In the genomic region with DNA sequence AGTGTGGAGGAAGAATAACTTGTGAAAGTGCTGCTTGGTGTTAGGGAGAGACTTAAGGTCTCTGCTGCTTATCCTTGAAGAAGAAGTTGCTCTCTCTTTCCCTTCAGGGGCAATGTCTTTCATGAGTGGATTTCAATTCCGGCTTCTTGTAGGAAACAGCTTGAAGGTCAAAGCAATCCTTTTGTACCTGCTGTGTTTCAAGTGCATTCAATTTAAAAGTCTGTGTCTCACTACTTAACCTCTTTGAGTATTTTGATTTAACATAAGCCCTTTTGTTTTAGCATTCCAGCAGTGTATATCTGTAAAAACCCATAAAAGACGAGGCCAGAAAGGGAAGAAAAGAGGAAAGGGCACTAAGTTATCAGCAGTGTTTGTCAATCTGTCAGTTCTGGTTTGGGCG, we compare ENCODE assay signal across 8 mouse cellular contexts.
"Had no signal": no experiment of that assay in that cellular context is flagged by ENCODE, and none has a peak within 500 bp of the region (broad histone marks: within the 10 kb centered on the region; RNA-seq: fewer than 3 reads in every experiment).

No protein-coding gene starts in this region.

- DNase-seq: liver, postnatal 0 days; lung, adult 2 months; lung, postnatal 14 days; lung, postnatal 36 days; right cerebral cortex, postnatal 14 days; thymus, adult 2 months; thymus, postnatal 14 days; thymus, postnatal 36 days had no signal
